Mouse (Mus musculus) right cerebral cortex, postnatal 10 days (tissue): ENCODE data around the gene Usp18.

Experiments used
- DNase-seq, 2 experiments: peaks; one replicate each; pipeline ENCODE4 v3.0.0; 2021; ENCODE audit warnings: low spot score in 2 of 2

Gene Usp18

DNA sequence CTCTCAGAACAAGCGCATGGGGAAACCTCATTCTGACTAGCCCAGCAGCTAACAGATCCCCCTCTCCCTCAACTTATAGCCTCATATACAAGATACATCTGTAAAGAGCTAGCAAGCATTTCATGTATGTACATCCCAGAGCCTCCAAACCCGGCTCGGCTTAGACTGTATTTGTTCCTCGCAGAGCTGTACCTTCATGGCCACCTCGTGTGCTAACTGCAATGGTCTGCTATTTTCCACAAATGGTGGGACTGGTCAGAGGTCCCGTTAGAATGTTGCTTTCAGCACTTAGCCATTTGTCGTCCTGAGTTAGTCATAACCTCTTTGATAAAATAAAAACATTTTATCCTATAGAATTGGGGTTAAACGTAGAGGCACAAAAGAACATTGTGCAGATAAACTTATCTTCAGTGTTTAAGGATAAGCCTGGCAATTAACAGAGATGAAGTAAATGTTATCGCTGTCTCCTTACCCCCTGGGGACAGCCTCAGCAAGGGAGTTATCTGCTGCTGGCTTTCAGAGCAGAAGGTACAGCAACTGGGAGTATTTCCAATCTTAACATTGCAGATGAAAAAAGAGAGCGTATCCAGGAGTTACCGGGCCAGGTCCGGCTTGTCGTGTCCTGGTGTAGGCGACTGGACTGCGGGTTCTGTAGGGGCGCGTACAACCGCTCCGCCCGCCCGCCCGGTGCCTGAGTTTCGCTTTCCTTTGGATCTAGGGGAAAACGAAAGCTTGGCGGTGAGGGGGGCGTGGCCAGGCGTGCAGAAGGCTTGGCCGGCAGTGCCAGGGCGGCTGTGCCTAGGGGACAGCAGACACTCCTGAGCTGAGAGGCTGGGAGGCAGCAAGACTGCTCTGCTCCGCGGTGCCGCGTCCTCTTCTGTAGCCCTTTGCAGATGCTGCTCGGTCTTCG lies at the start of gene Usp18:
Usp18 (plus strand) TSS at position 780 of the 910 bp plus-strand sequence.
- DNase-seq = peak; percentile 66 to 79

- DNase-seq = no peak
Observed at GRCm38 (mm10) chr6:121197807-121198365, 47.8 kb upstream of the Usp18 start.

DNA sequence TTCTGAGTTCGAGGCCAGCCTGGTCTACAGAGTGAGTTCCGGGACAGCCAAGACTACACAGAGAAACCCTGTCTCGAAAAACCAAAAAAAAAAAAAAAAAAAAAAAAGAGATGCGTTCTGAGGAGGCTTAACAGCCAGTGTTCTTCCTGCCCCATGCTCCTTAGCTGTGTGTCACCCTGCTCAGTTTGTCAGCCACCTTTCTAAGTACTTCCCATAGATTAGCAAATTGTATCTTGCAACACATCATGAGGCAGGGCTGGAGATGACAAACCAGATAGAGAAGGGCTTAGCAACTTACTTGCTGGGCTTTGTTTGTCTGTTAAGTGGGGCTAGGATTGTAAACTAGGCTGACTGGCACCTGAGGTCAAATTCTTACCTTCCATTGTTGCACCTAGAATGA lies 45.2 kb upstream of the Usp18 start:
- no peak for DNase-seq

DNA sequence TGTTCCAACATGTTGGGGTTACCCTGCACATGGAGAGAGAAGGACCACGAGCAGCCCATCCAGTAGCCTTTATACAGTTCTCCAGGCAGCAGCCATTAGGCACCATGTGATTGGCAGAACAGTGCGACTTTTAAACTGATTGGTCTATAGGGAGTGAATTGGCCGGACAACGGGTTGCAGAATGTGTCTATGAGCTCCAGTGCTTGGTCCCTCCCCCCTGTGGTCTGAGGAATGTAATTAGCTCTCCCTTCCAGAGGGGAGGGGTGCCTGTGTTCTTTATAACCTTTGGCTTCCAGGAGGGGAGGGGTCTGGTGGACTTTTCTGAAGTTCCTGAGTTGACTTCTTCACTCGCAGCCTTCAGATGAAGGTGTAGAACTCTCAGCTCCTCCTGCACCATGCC lies 43.7 kb upstream of the Usp18 start:
- DNase-seq = peak in 1 of 2 experiments; percentile 16

- DNase-seq = peak in 1 of 2 experiments; percentile 13
Observed at GRCm38 (mm10) chr6:121206481-121206880, 39.2 kb upstream of the Usp18 start.

DNA sequence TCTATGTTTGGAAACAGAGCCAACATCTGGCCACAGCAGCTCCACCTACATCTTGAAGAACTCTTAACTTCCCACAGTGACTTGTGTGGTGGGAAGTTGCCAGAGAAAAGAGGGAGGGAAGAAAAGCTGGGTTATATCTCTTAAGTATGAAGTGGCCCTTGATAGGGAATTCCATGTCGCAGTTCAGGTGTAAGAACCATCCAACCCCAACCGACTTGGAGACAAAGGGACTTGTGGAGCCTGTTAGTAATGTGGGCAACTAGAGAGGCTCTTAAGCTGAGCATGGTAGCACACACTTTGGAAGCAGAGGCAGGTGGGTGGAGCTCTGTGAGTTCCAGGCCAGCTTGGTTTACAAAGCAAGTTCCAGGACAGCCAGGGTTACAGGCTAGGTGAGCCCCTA lies 36.1 kb upstream of the Usp18 start:
- DNase-seq = no peak

DNA sequence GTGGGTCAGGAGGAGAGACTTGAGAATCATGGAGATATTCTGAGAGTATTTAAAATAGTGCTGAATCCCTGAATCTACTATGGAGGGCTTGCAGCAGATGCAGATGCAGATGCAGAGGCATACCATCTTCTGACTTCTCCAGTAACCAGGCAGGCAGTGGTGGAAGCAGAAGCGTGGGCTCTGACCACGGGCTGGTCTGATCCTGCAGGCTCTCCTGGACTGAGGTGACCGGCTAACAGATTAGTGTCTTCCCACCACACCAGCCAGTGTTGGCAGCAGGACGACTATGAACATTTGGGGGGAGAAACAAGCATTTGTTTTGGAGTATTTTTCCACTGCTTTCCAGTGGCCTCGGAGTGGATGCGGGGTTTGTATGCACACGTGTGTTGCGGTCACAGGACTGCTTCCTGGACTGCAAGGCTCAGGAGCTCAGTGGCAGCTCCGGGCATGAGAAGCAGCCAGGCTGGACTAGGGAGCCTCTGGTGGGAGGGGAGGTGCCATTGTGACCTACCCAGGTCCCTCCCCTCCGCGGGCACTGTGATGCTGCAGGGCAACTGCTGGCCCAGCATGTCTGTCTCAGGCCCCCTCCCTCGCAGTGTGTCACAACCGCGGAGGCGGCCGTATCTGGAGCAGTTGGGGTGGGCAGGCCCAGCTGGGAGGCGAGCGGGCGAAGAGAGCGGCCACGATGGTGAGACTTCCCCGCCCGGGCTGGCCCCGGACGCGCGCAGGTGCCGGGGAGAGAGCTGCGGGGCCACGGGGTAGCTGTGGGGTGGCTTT lies 35.4 kb upstream of the Usp18 start, which contains the start of gene Tuba8:
Tuba8 (plus strand) TSS at position 548 of the 777 bp plus-strand sequence.
- peak in 1 of 2 experiments; percentile 58 for DNase-seq

GRCm38 (mm10) chr6:121210926-121211289 lies 34.8 kb upstream of the Usp18 start:
- DNase-seq = no peak

DNA sequence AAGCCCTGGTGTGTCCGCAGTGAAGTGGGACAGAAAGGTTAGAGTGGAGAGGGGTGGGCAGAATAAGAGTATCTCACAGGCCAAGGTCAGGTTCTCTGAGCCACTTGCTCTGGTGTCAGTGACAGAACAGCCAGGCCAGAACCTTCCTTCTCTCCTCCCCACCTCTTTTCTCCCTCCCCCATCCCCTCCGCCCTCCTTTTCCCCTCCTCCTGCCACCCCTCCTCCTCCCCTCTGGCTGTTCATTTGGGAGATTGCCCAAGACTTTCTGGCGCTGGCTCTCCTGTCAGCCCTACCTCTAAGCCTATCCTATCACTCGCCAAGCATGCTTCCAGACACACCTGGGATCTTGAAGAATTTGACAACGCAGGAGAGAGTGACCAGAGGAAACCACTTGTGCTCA lies 34.0 kb upstream of the Usp18 start:
- DNase-seq = no peak

DNA sequence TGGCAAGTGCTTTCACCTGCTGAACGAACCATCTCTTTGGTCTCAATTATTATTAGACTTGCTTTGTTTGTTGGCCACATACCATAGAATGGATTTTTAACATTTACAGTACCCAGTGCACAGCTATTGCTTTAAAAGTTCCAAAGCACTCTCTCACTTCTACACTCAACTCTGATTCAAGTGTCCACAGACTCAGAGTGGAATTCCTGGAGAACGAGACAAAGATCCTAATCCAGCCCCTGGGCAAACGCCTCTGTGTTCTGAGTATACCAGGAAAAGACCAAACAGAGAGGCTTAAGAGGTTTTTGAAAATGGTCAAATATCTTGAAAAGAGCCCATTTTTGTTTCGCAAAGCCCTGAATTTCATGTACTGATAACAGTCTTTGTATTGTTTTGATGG lies 32.7 kb upstream of the Usp18 start:
- no peak for DNase-seq

DNA sequence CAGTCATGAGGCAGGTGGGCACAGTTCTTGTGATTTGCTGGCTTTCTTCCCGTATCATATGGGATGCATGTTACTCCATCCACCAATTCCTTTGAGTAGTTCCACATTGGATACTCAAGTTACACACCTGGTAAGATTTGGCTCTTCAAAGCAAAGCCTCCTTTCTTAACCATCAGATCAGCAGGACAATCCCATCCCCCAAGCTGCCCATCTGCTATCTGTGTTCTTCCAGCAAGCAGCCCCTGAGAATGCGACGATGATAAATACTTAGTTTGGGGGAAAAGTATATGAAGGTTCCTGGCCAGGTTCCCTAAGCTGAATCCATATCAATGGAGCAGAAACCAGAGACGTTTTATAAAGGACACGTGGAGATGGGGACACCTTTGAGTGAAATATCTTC lies 31.5 kb upstream of the Usp18 start:
- DNase-seq = no peak

- no peak for DNase-seq
Observed at GRCm38 (mm10) chr6:121214667-121215330, 30.9 kb upstream of the Usp18 start.

DNA sequence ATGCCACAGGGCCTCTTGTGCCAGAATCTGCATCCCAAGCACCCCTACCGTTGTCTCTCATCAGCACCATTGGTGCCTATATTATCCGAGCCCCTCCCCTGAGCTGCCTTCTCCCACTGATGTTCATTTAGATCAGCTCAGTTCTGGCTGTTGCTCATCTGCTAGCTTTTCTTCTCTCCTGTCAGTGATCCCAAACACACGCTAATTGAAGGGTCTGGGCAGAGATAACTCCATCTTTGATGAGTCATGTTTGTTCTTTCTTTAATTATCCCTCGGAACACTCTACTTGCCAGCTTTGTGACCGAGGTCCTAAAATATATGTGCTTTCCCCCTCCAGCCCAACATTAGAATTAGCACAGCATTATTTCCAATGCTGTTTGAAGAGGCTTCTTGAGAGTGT lies 30.4 kb upstream of the Usp18 start:
- no peak for DNase-seq

DNA sequence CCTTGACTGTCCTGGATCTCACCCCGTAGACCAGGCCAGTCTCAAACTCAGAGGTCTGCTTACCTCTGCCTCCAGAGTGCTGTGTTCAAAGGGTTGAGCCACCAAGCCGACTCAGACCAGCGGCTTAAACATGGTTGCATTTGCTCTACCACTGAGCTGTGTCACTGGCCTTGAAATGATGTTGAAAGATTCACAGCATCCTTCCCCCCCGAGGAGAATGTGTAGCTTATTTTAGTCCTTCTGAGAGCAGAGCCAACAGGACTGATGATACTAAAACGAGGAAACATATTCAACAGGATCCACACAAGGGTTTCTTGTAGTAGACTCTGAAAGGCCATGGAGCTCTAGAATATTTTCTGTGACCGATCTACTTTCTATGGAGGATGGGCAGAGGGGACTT lies 29.8 kb upstream of the Usp18 start:
- DNase-seq = no peak

- DNase-seq = no peak
Observed at GRCm38 (mm10) chr6:121216589-121217255, 29.0 kb upstream of the Usp18 start.

- DNase-seq = no peak
Observed at GRCm38 (mm10) chr6:121218002-121218401, 27.7 kb upstream of the Usp18 start.

DNA sequence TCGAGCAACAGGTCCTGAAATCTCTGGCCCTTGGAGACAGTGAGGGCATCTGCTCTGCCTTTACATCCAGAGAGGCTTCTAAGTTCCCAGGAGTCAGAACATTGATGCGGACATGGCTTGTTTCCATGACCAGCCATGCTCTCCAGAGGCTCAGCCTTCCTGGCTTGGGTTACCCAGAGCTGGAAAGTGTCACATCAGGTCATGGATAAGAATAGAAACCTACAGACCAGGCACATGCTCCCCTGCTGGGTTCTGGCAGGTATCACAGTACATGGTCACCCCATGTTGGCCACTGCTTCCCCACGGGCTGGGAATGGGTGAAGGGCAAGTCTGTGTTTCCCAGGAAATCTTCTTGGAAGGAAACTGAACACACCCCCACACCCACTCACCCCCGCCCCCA lies 26.3 kb upstream of the Usp18 start:
- no peak for DNase-seq

GRCm38 (mm10) chr6:121220181-121220580 lies 25.5 kb upstream of the Usp18 start:
- DNase-seq = no peak

GRCm38 (mm10) chr6:121221876-121222597 lies 23.7 kb upstream of the Usp18 start:
- no peak for DNase-seq

- no peak for DNase-seq
Observed at GRCm38 (mm10) chr6:121223001-121223400, 22.7 kb upstream of the Usp18 start.

DNA sequence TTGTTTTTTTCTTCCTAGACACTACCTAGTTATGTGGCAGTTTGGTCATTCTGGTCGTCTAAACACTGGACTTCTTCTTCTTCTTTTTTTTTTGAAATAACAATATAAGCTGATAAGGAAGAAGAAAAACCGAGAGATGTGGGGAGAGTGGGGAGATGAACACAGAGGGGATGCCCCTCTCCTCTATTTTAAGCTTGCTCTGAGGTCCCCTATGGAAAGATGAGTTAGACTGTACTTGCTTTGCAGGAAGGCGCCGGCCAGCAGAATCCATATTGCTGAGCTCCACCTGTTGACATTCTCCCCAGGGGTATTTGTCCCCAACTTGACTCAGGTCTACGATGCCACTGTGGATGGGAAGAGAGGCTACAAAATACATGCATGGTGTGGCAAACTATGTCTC lies 21.6 kb upstream of the Usp18 start:
- no peak for DNase-seq
